Mouse (Mus musculus) heart, embryonic 14.5 days (tissue): ENCODE results near the gene Slc25a16. TPM values are rescaled to one million over a fixed set of nuclear protein-coding genes. Genes with fewer than 3 reads are reported as not detected.
A peak's percentile ranks its signal among the peaks of the same experiment; 100 is the strongest.

Source experiments
- ATAC-seq: fragments of 200-750 bp; cut with Nextera tagmentation; 2 replicates; pipeline ENCODE4 v1.8.0; 2017; ENCODE audit warnings: low read depth, moderate TSS enrichment; ENCODE audit not compliant: insufficient number of reproducible peaks, insufficient read depth, low FRiP score
- H3K27ac ChIP-seq, 2 experiments: fragments of 200-500 bp in 1 of 2; fragments of 300-500 bp in 1 of 2; sonication (generic) in 1 of 2; replicated peaks in 1 of 2; 2 replicates each; pipeline ENCODE4 v1.5.1; 2012 to 2014; ENCODE audit warnings: low read depth in 2 of 2, low read length in 2 of 2, control low read depth in 1 of 2, mild to moderate bottlenecking in 1 of 2, mixed read lengths in 1 of 2; ENCODE audit not compliant: control insufficient read depth in 1 of 2, insufficient read depth in 1 of 2
- H3K27me3 ChIP-seq: fragments of 300-500 bp; sonication (generic); 2 replicates; pipeline ENCODE4 v1.6.1; 2014; ENCODE audit warnings: mild to moderate bottlenecking, low read length, control low read depth; ENCODE audit not compliant: control insufficient read depth, insufficient read depth
- H3K36me3 ChIP-seq: fragments of 300-500 bp; sonication (generic); 2 replicates; pipeline ENCODE4 v1.6.1; 2014; ENCODE audit warnings: mild to moderate bottlenecking, control low read depth, low read length, mixed read lengths; ENCODE audit not compliant: control insufficient read depth, insufficient read depth
- H3K4me1 ChIP-seq, 2 experiments: fragments of 200-500 bp in 1 of 2; fragments of 300-500 bp in 1 of 2; sonication (generic) in 1 of 2; 2 replicates each; pipeline ENCODE4 v1.6.1; 2012 to 2014; ENCODE audit warnings: low read length in 2 of 2, control low read depth in 1 of 2, mixed read lengths in 1 of 2; ENCODE audit not compliant: control insufficient read depth in 2 of 2, insufficient read depth in 2 of 2
- H3K4me2 ChIP-seq: fragments of 300-500 bp; sonication (generic); 2 replicates; pipeline ENCODE4 v1.6.1; 2014; ENCODE audit warnings: mild to moderate bottlenecking, low read length
- H3K4me3 ChIP-seq, 2 experiments: fragments of 200-500 bp in 1 of 2; fragments of 300-500 bp in 1 of 2; sonication (generic) in 1 of 2; 2 replicates each; pipeline ENCODE4 v1.5.1; 2012 to 2014; ENCODE audit warnings: low read length in 2 of 2, mild to moderate bottlenecking in 2 of 2, control low read depth in 1 of 2, low read depth in 1 of 2, moderate library complexity in 1 of 2; ENCODE audit not compliant: control insufficient read depth in 1 of 2, insufficient read depth in 1 of 2
- H3K9ac ChIP-seq: fragments of 300-500 bp; sonication (generic); 2 replicates; pipeline ENCODE4 v1.6.1; 2014; ENCODE audit warnings: mild to moderate bottlenecking, low read length
- H3K9me3 ChIP-seq: fragments of 300-500 bp; sonication (generic); 2 replicates; pipeline ENCODE4 v1.6.1; 2016; ENCODE audit warnings: low read length, control low read depth; ENCODE audit not compliant: control insufficient read depth
- WGBS: fragments of 180-500 bp; shearing (Covaris S2); extraction: QIAGEN DNeasy Blood & Tissue Kit; methylation state at CpG from one replicate; pipeline ENCODE4 v1.1.7; 2014; 5-methylcytosine and 5-hydroxymethylcytosine counted together
- polyA plus RNA-seq: library from polyadenylated mRNA; unstranded; fragments of >200 nt; fragmentation: Nextera tagmentation; extraction: Ambion mirVana; gene quantifications from 2 replicates; pipeline ENCODE4 v1.2.1, GENCODE M21; 2014

Slc25a16 gene
- polyA plus RNA-seq, 1 experiment from 2014 or later = 14.9 TPM

GRCm38 (mm10) chr10:62885460-62885859 is 35.0 kb upstream of the Slc25a16 start:
- Histone ChIP-seq H3K27ac (peak overlapping the region in 1 of 2 experiments; percentile 30; a peak in 1 of 4 replicates), H3K4me2 (peak overlapping the region; percentile 95), H3K9me3 (no peaks in the 10 kb centered on the region), H3K9ac (peak overlapping the region; percentile 77), H3K27me3 (no peaks in the 10 kb centered on the region), H3K36me3 (no peaks in the 10 kb centered on the region), H3K4me3 (peak overlapping the region; percentile 59 to 88), H3K4me1 (peaks cover 2 to 5% of the 10 kb centered on the region in 2 experiments; a peak in 2 of 4 replicates)
- ATAC-seq = no peak
- WGBS = 18% methylated on average over 10 of the region's 10 CpGs

- Histone ChIP-seq H3K4me2 (peak overlapping the region; percentile 95), H3K27me3 (no peaks in the 10 kb centered on the region)
- WGBS = under 1% methylated on average over 38 of the region's 38 CpGs
These were observed 34.2 kb upstream of the Slc25a16 start for GRCm38 (mm10) chr10:62885969-62886798.

DNA sequence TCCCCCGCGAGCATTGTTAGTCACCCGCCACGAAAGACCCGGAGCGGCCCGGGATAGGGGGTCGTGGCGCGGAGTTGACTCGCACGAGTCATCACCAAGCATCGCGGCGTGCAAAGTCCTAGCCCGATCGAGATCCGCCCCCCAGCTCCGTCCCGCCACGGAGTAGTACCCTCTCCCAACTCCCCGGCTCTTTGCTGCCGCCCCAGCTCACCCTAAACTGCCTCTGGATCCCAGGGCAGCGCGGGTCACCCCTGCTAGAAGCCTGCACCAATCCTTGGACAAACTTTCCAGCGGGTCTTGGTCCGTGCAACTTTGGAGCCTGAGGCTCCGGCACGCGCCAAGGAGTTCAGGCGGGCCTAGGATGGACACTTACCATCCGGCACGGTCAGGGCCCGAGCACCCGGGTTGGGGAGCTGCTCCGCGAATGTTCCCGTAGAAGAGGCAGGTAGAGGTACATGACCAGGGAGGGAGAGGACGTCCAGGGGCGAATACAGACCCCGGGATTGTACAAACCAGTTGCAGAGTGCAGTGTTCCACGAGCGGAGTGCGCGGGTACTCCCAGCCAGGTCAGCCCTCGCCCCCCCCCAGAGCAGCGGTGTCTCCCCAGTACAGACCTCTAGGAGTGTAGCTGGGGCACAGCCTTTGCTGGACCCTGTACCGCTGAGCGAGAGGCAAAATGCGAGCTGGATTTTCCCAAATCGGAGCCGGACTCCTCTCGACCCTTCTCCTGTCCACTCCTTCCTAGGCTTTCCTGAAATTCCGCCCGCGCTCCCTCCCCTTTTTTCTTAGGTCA is 33.4 kb upstream of the Slc25a16 start:
- H3K27ac ChIP-seq = peak overlapping the region; percentile 30 to 38
- no peaks in the 10 kb centered on the region for H3K9me3 ChIP-seq
- H3K36me3 ChIP-seq = no peaks in the 10 kb centered on the region
- under 1% methylated on average over 56 of the region's 56 CpGs for WGBS
- H3K4me1 ChIP-seq = peaks cover 2 to 5% of the 10 kb centered on the region in 2 experiments; a peak in 2 of 4 replicates
- H3K9ac ChIP-seq = peak overlapping the region; percentile 77
- peak; percentile 84 for ATAC-seq
- H3K4me3 ChIP-seq = peak overlapping the region; percentile 59 to 88
- H3K27me3 ChIP-seq = no peaks in the 10 kb centered on the region
- H3K4me2 ChIP-seq = peak overlapping the region; percentile 95

More at GRCm38 (mm10) chr10:62885969-62886798, 34.2 kb upstream of the Slc25a16 start:
- peak overlapping the region; percentile 77 for H3K9ac ChIP-seq
- H3K4me3 ChIP-seq = peak overlapping the region; percentile 59 to 88
- H3K9me3 ChIP-seq = no peaks in the 10 kb centered on the region
- H3K4me1 ChIP-seq = peaks cover 2 to 5% of the 10 kb centered on the region in 2 experiments; a peak in 2 of 4 replicates
- peak overlapping the region; percentile 30 to 38 for H3K27ac ChIP-seq
- peak; percentile 24; the same call in 1 of the 2 replicates for ATAC-seq
- H3K36me3 ChIP-seq = no peaks in the 10 kb centered on the region

GRCm38 (mm10) chr10:62891025-62891424 is 29.4 kb upstream of the Slc25a16 start:
- no peak overlapping the region for H3K27ac ChIP-seq
- no peaks in the 10 kb centered on the region for H3K27me3 ChIP-seq
- no peaks in the 10 kb centered on the region for H3K36me3 ChIP-seq
- no peak overlapping the region for H3K4me2 ChIP-seq
- no peak overlapping the region for H3K4me3 ChIP-seq
- H3K4me1 ChIP-seq = no peaks in the 10 kb centered on the region
- H3K9ac ChIP-seq = no peak overlapping the region
- H3K9me3 ChIP-seq = no peaks in the 10 kb centered on the region
- ATAC-seq = no peak
- WGBS = 91% methylated on average over 3 of the region's 3 CpGs

GRCm38 (mm10) chr10:62892549-62893232 is 27.7 kb upstream of the Slc25a16 start:
- 29% methylated on average over 4 of the region's 4 CpGs for WGBS

DNA sequence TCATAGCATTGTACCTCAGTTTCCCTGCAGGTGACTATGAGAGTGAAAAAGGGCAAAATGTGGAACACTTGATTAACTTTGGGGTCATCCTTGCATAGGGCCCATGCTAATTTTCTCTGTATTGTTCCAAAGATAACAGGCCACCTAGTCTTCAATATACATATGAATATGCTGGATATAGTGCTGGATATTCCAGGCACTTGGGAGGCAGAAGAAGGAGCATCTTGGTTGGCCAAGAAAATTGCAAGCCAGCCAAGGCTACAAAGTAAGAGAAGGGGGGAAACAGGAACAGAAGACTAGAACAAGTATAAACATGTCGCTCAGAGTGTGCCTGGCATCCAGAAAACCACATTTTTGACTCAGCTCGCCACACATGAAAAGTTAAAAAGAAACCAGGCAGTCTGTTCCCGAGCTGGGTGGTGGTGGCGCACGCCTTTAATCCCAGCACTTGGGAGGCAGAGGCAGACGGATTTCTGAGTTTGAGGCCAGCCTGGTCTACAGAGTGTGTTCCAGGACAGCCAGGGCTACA is 27.0 kb upstream of the Slc25a16 start:
- H3K4me1 ChIP-seq = no peaks in the 10 kb centered on the region
- no peak overlapping the region for H3K4me2 ChIP-seq
- H3K27ac ChIP-seq = no peak overlapping the region
- no peaks in the 10 kb centered on the region for H3K36me3 ChIP-seq
- no peak overlapping the region for H3K9ac ChIP-seq
- no peak overlapping the region for H3K4me3 ChIP-seq
- no peaks in the 10 kb centered on the region for H3K27me3 ChIP-seq
- no peak for ATAC-seq
- WGBS = 74% methylated on average over 6 of the region's 6 CpGs
- no peaks in the 10 kb centered on the region for H3K9me3 ChIP-seq

More at GRCm38 (mm10) chr10:62892549-62893232, 27.7 kb upstream of the Slc25a16 start:
- Histone ChIP-seq H3K4me1 (no peaks in the 10 kb centered on the region), H3K9ac (no peak overlapping the region), H3K27me3 (no peaks in the 10 kb centered on the region), H3K27ac (no peak overlapping the region), H3K4me2 (no peak overlapping the region), H3K4me3 (no peak overlapping the region), H3K9me3 (no peaks in the 10 kb centered on the region), H3K36me3 (no peaks in the 10 kb centered on the region)
- ATAC-seq = no peak

- H3K4me1 ChIP-seq = no peaks in the 10 kb centered on the region
- no peak overlapping the region for H3K4me2 ChIP-seq
- H3K4me3 ChIP-seq = no peak overlapping the region
- WGBS = 64% methylated on average over 3 of the region's 3 CpGs
- no peak overlapping the region for H3K27ac ChIP-seq
- H3K27me3 ChIP-seq = no peaks in the 10 kb centered on the region
- H3K36me3 ChIP-seq = no peaks in the 10 kb centered on the region
- no peak overlapping the region for H3K9ac ChIP-seq
- ATAC-seq = no peak
- no peaks in the 10 kb centered on the region for H3K9me3 ChIP-seq
These were observed 26.0 kb upstream of the Slc25a16 start for GRCm38 (mm10) chr10:62894447-62894846.
